40 mouse cellular contexts compared by ENCODE assay signal in genomic region chr6:86047510-86047909, GRCm38 (mm10). TPM values are rescaled to one million over a fixed set of nuclear protein-coding genes. Genes with fewer than 3 reads are reported as not detected.
DNase-seq lines count a peak whose midpoint lies in the region; ATAC-seq and TF ChIP-seq lines count a peak whose summit lies in the region.
"Had no signal": no experiment of that assay in that cellular context is flagged by ENCODE, and none has a peak within 500 bp of the region (broad histone marks: within the 10 kb centered on the region; RNA-seq: fewer than 3 reads in every experiment).

No protein-coding gene starts in this region.

- no peaks in the 10 kb centered on the region for H3K27me3 ChIP-seq in forebrain, embryonic 13.5 days
- no peaks in the 10 kb centered on the region for H3K27me3 ChIP-seq in forebrain, embryonic 11.5 days (ENCODE audit: control insufficient read depth, insufficient read depth, low read length)
- no peaks in the 10 kb centered on the region for H3K27me3 ChIP-seq in kidney, embryonic 14.5 days (ENCODE audit: control insufficient read depth, insufficient read depth, low read length)
- H3K27me3 ChIP-seq: embryonic facial prominence, embryonic 15.5 days had no signal

- H3K4me1 ChIP-seq in forebrain, embryonic 13.5 days: peaks cover 45% of the 10 kb centered on the region
- H3K4me1 ChIP-seq in forebrain, embryonic 11.5 days (replicated peaks; ENCODE audit: control insufficient read depth, insufficient read depth, low read length): peaks cover 11% of the 10 kb centered on the region
- no peaks in the 10 kb centered on the region for H3K4me1 ChIP-seq in kidney, embryonic 14.5 days (ENCODE audit: control insufficient read depth, insufficient read depth, low read length)
- peaks cover 35% of the 10 kb centered on the region for H3K4me1 ChIP-seq in cortical plate, adult 2 months (ENCODE audit: control insufficient read depth, insufficient read depth, low read length)
- H3K4me1 ChIP-seq: embryonic facial prominence, embryonic 15.5 days had no signal

- intact Hi-C loops in left cerebral cortex, adult 2 months (cut with DNase I): no loop called here

- H3K4me2 ChIP-seq in forebrain, embryonic 13.5 days: no peak overlapping the region
- H3K4me2 ChIP-seq in forebrain, embryonic 11.5 days (ENCODE audit: low read depth, low read length, severe bottlenecking): no peak overlapping the region
- no peak overlapping the region for H3K4me2 ChIP-seq in kidney, embryonic 14.5 days (replicated peaks; ENCODE audit: low read depth, low read length)
- H3K4me2 ChIP-seq: embryonic facial prominence, embryonic 15.5 days had no signal

- H3K9ac ChIP-seq in forebrain, embryonic 13.5 days: no peak overlapping the region
- H3K9ac ChIP-seq in forebrain, embryonic 11.5 days (ENCODE audit: low read length): no peak overlapping the region
- no peak overlapping the region for H3K9ac ChIP-seq in kidney, embryonic 14.5 days (ENCODE audit: low read depth, low read length)
- H3K9ac ChIP-seq: embryonic facial prominence, embryonic 15.5 days; liver, embryonic 14.5 days had no signal

- 90% methylated on average over 11 of the region's 11 CpGs for WGBS in forebrain, embryonic 13.5 days
- WGBS in forebrain, embryonic 11.5 days: 92% methylated on average over 11 of the region's 11 CpGs
- 64% methylated on average over 11 of the region's 11 CpGs for WGBS in kidney, embryonic 14.5 days

- no peak for ATAC-seq in forebrain, embryonic 13.5 days
- no peak for ATAC-seq in forebrain, embryonic 11.5 days (replicated peaks; ENCODE audit: low FRiP score)
- peak; percentile 64; the same call in 1 of the 2 replicates for ATAC-seq in kidney, embryonic 14.5 days (ENCODE audit: low FRiP score, low TSS enrichment)
- ATAC-seq: activated CD4-positive, CD25-positive, alpha-beta regulatory T cell, adult 4 months; intestine, postnatal 0 days had no signal

- peak overlapping the region; percentile 35; the same call in 1 of the 2 replicates for H3K27ac ChIP-seq in forebrain, embryonic 13.5 days
- H3K27ac ChIP-seq in forebrain, embryonic 11.5 days (ENCODE audit: low read depth, low read length): no peak overlapping the region
- H3K27ac ChIP-seq in kidney, embryonic 14.5 days (ENCODE audit: low read depth, low read length): no peak overlapping the region
- H3K27ac ChIP-seq in left cerebral cortex, adult 2 months: peak overlapping the region; percentile 63
- H3K27ac ChIP-seq in cortical plate, adult 2 months (ENCODE audit: insufficient read depth, low read length): peak overlapping the region; percentile 92
- H3K27ac ChIP-seq: embryonic facial prominence, embryonic 10.5 days; embryonic facial prominence, embryonic 15.5 days; liver, embryonic 14.5 days; macrophage had no signal

- H3K9me3 ChIP-seq in forebrain, embryonic 13.5 days (replicated peaks): no peaks in the 10 kb centered on the region
- no peaks in the 10 kb centered on the region for H3K9me3 ChIP-seq in forebrain, embryonic 11.5 days (ENCODE audit: control insufficient read depth, low read length)
- H3K9me3 ChIP-seq in kidney, embryonic 14.5 days (ENCODE audit: control insufficient read depth, low read length): no peaks in the 10 kb centered on the region
- H3K9me3 ChIP-seq: embryonic facial prominence, embryonic 10.5 days; embryonic facial prominence, embryonic 15.5 days had no signal

- no peak overlapping the region for H3K4me3 ChIP-seq in forebrain, embryonic 13.5 days
- H3K4me3 ChIP-seq in forebrain, embryonic 11.5 days (ENCODE audit: low read depth, low read length): no peak overlapping the region
- H3K4me3 ChIP-seq in kidney, embryonic 14.5 days (ENCODE audit: low read length): no peak overlapping the region
- no peak overlapping the region for H3K4me3 ChIP-seq in left cerebral cortex, adult 2 months
- no peak overlapping the region for H3K4me3 ChIP-seq in cortical plate, adult 2 months (ENCODE audit: insufficient read depth, low read length)
- H3K4me3 ChIP-seq: embryonic facial prominence, embryonic 10.5 days; embryonic facial prominence, embryonic 15.5 days had no signal

- TF ChIP-seq CTCF in left cerebral cortex, adult 2 months (IDR thresholded peaks at IDR 0.05): no peak
- TF ChIP-seq CTCF in cortical plate, adult 2 months (IDR thresholded peaks at IDR 0.05; ENCODE audit: extremely low read depth, insufficient read depth, low read length): no peak

- no peak for TF ChIP-seq POLR2A in cortical plate, adult 2 months (IDR thresholded peaks at IDR 0.05; ENCODE audit: extremely low read depth, insufficient read depth, low read length)

- no peak for DNase-seq in forebrain, embryonic 11.5 days (ENCODE audit: low spot score)
- no peak for DNase-seq in kidney, adult 18-20 months
- DNase-seq in left cerebral cortex, adult 2 months (ENCODE audit: extremely low spot score in 1 of 2, low spot score in 2 of 2): no peak
- DNase-seq in left cerebral cortex, adult 18-20 months (ENCODE audit: low spot score in 2 of 2): no peak
- DNase-seq: adrenal gland, adult 2 months; adrenal gland, postnatal 36 days; cerebellum, adult 18-20 months; gastrocnemius, postnatal 10 days; heart, postnatal 14 days; kidney, postnatal 25 days; layer of hippocampus, postnatal 36 days; liver; lung, adult 2 months; lung, postnatal 10 days; right cerebral cortex, adult 18-20 months; spleen, adult 18-20 months; thymus, postnatal 14 days had no signal

- no peaks in the 10 kb centered on the region for H3K36me3 ChIP-seq in forebrain, embryonic 13.5 days (ENCODE audit: poor library complexity, severe bottlenecking)
- no peaks in the 10 kb centered on the region for H3K36me3 ChIP-seq in forebrain, embryonic 11.5 days (ENCODE audit: control insufficient read depth, insufficient read depth, low read length)
- no peaks in the 10 kb centered on the region for H3K36me3 ChIP-seq in kidney, embryonic 14.5 days (ENCODE audit: control insufficient read depth, insufficient read depth, low read length)
- H3K36me3 ChIP-seq: embryonic facial prominence, embryonic 10.5 days; embryonic facial prominence, embryonic 15.5 days had no signal

RNA-seq across cellular contexts. Expression of gene Add2, which starts 19.0 kb away (rescaled TPM):
- 155 and 172 TPM in 2 replicates for polyA plus RNA-seq in forebrain, embryonic 13.5 days (2015; fragmentation: Nextera tagmentation; extraction: Ambion mirVana)
- polyA plus RNA-seq in forebrain, embryonic 11.5 days (2014; fragmentation: Nextera tagmentation; extraction: Ambion mirVana): 61.0 and 68.3 TPM in 2 replicates
- 1.9 and 2.6 TPM in 2 replicates for polyA plus RNA-seq in kidney, embryonic 14.5 days (2014; fragmentation: Nextera tagmentation; extraction: Ambion mirVana)
- 100 to 1,000 TPM; 222 to 223 TPM for total RNA-seq in left cerebral cortex, adult 2 months (2021)
- 100 to 1,000 TPM; 199 to 218 TPM for total RNA-seq in left cerebral cortex, adult 18-20 months (2021)
- 121 and 124 TPM in 2 replicates for polyA plus RNA-seq in cortical plate, adult 2 months (2012; rRNA removed)
- total RNA-seq: CH12.LX; monocyte, adult 5-6 weeks; neutrophil, adult 5-6 weeks had no signal
- polyA plus RNA-seq: activated CD4-positive, CD25-positive, alpha-beta regulatory T cell, adult 4 months; macrophage had no signal

RNA-seq across cellular contexts. Expression of gene Figla, which starts 31.5 kb away (rescaled TPM):
- polyA plus RNA-seq in forebrain, embryonic 13.5 days (2015; fragmentation: Nextera tagmentation; extraction: Ambion mirVana): not detected in 2 replicates
- not detected in 2 replicates for polyA plus RNA-seq in forebrain, embryonic 11.5 days (2014; fragmentation: Nextera tagmentation; extraction: Ambion mirVana)
- polyA plus RNA-seq in kidney, embryonic 14.5 days (2014; fragmentation: Nextera tagmentation; extraction: Ambion mirVana): not detected in 2 replicates
- total RNA-seq in left cerebral cortex, adult 2 months (2021): not detected
- total RNA-seq in left cerebral cortex, adult 18-20 months (2021): not detected
- polyA plus RNA-seq in cortical plate, adult 2 months (2012; rRNA removed): 0.35 TPM in 1 of 2 replicates, not detected in the other
- total RNA-seq: adrenal gland, adult 2 months; adrenal gland, postnatal 36 days; CH12.LX; ES-E14; gastrocnemius, postnatal 10 days; heart, adult 8-10 months; heart, postnatal 14 days; layer of hippocampus, adult 8-10 months; layer of hippocampus, postnatal 36 days; left cerebral cortex, postnatal 14 days; megakaryocyte-erythroid progenitor cell, adult 5-6 weeks; monocyte, adult 5-6 weeks; neutrophil, adult 5-6 weeks had no signal
- polyA plus RNA-seq: activated CD4-positive, CD25-positive, alpha-beta regulatory T cell, adult 4 months; adrenal gland, adult 2 months; embryonic facial prominence, embryonic 10.5 days; embryonic facial prominence, embryonic 15.5 days; gonadal fat pad, adult 2 months; heart, embryonic 14.5 days; hindbrain, embryonic 11.5 days; intestine, postnatal 0 days; limb, embryonic 11.5 days; liver, embryonic 14.5 days; lung, adult 2 months; macrophage; stomach, embryonic 16.5 days; urinary bladder, adult 2 months had no signal

Comparison
In these comparisons a context has a peak if more than half of its experiments do, and no peak if none do; other contexts are left out.
1. H3K27ac ChIP-seq: peak in forebrain, embryonic 13.5 days (single experiment), left cerebral cortex, adult 2 months (single experiment) and cortical plate, adult 2 months (single experiment); none in forebrain, embryonic 11.5 days (single experiment) and kidney, embryonic 14.5 days (single experiment).
2. RNA of gene Add2, which starts 19.0 kb away (polyA plus RNA-seq): 155 to 172 TPM in forebrain, embryonic 13.5 days, 121 to 124 TPM in cortical plate, adult 2 months and 61.0 to 68.3 TPM in forebrain, embryonic 11.5 days; 1.9 to 2.6 TPM in kidney, embryonic 14.5 days; every median in the first group is over 10 times any median in the second.